Mouse (Mus musculus) embryo, embryonic 10 days (tissue): ENCODE measurements at regions not wholly inside any gene's neighbourhood (a gene's known extent, or its start where the extent isn't known, plus 50 kb on each side); places are given as distances from the start of the nearest gene placed in this dataset.
"Not testable (repeated sequence)": the region's sequence is repeated elsewhere in the genome, so short reads cannot be mapped to it uniquely, and the experiment has no call there.

Source experiments
- DNase-seq: peaks from one replicate; pipeline ENCODE4 v3.0.0-alpha.2; 2015; ENCODE audit warnings: low spot score

DNA sequence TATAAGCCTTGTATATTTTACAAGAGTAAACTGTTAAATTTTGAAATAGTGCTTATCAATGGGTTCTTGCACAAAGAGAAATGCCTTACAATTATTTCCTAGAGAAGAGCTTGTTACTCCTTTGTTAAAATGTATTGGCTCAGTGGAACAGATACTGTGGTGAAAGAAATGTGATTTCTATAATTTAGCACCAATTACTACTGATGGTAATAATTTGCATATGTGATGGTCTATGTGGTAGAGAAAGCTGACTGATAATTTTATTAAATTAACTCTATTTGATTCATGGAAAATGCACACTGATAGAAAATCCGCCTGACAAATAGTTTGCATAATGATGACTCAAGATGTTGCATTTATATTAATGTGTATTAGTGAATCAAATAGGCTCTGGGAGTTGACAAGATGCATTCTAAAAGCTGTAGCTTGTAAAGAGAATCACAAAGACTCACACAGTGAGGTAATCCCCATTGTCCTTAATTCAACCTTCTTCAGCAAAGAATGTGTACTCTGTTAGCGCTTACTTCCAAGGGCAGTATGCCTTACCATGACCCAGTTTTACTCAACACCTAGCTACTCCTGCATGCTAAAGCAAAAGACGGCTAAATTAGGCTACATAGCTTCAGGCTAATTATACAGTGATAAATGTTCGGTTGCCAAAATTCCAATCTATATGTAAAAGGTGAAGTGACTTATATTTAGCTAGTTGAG is 329.8 kb upstream of the Cenpq start:
- no peak for DNase-seq

DNA sequence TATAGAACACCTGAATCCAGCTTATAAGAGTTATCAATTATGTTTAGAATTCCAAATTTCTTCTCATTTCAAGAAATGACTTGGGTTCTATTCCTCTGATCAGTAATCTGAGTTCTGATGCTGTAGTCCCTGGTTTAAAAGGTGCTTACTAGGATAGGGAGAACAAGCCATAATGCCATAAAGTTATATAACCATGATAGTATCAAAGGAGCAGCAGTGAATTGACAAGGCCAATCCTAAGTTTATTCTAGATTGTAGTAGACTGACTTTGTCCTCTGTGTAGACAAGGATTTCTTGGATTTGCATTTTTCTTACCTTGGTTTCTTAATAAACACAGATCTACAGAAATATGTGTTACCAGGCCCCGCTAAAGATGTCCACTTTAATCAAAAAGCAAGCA is 326.6 kb upstream of the Cenpq start:
- DNase-seq: no peak

GRCm38 (mm10) chr17:41248406-41248805 is 313.6 kb upstream of the Cenpq start:
- DNase-seq: no peak

GRCm38 (mm10) chr17:41227128-41228014 is 292.5 kb upstream of the Cenpq start:
- no peak for DNase-seq

DNA sequence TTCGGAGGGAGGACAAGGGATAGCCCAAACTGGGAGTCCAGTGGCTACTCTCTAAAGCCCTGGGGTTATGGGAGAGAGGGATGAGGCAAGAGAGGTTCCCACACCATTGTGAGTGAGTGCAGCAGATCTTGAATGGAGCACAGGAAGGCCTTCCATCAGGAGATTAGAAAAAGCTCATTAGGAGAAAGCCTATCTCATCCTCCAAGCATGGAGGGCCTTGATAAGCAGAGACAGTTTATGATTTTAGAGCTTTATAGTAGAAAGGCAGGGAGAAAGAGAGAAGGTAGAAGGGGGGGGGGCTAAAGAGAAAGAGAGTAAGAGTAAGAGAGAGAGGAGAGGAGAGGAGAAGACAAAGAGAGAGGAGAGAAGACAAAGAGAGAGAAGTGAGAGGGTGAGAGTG is 282.0 kb upstream of the Cenpq start:
- DNase-seq: no peak

DNA sequence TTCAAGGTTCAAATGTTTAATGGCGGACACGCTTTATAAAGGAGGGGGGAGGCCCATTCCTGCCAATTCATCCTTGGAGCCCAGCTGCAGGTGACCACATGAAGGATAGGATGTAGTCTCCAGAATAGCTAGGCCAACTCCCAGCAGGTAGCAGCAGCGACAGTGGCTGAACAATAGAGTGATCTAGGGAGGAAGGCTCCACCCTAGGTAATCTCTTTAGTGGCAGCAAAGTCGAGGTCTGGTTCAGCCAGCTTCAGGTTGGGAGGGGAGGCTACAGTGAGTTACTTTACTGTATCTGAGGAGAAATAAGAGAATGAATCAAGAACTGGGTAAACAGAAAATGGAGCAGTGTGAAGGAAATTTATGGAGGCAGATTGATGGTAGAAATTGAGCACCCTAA is 264.6 kb upstream of the Cenpq start:
- DNase-seq: not testable (repeated sequence)

GRCm38 (mm10) chr17:41190371-41190770 is 255.5 kb upstream of the Cenpq start:
- not testable (repeated sequence) for DNase-seq

DNA sequence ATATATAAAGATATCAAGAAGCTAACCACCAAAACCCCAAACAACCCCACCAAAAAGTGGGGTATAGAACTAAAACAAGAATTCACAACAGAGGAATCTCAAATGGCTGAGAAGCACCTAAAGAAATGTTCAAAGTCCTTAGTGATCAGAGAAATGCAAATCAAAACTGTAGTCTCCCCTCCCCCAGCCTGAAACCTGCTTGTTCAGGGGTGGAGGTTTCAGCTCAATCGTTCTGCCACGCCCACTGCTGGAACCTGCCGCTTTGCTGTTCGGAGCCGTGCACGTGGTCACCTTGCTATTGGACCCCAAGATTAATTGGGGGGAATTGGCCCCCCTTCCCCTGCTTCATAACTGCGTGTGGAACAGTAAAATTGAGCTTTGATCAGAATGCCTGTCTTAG is 251.8 kb upstream of the Cenpq start:
- DNase-seq: not testable (repeated sequence)

- DNase-seq: no peak
Observed at GRCm38 (mm10) chr17:41184751-41185150, 249.9 kb upstream of the Cenpq start.

DNA sequence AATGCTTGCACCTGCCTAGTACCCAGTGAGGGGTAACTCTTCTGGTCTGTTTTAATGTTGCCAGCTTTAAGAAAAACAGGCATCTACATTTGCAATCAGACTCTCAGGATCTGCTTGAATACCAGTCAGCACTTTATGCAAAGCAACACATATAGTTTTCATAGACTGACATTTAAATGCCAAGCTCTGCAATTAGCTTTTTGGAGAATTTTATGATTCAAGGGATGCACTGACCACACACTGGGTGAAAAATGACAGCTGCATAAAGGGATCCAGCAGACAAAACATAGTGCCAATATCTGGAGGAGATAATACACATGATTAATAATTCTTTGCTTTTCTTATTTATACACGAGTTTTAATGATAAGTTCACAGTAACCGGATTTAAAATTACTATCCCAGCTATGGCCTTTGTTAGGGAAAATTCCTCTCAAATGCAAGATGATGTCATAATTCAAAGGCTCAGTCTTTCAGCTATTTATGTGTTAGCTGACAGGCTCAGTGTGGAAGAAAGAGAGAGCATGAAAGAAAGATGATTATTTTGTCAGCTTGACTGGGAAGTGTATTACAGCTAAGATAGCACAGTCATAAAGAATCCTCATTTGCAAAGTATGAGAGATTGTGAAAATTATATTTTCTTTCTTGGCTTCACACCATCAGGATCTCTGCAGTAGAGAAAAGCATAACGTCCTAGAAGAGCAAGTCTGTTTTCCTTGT is 219.0 kb upstream of the Cenpq start:
- no peak for DNase-seq

GRCm38 (mm10) chr17:41152427-41152826 is 217.6 kb upstream of the Cenpq start:
- DNase-seq: no peak

GRCm38 (mm10) chr17:41144523-41144922 is 209.7 kb upstream of the Cenpq start:
- DNase-seq: no peak

- DNase-seq: peak; percentile 32
Observed at GRCm38 (mm10) chr17:41125582-41125981, 190.7 kb upstream of the Cenpq start.

- no peak for DNase-seq
Observed at GRCm38 (mm10) chr17:41122939-41123338, 188.1 kb upstream of the Cenpq start.

GRCm38 (mm10) chr17:41103980-41104379 is 169.1 kb upstream of the Cenpq start:
- DNase-seq: no peak

GRCm38 (mm10) chr17:41070874-41071273 is 136.0 kb upstream of the Cenpq start:
- no peak for DNase-seq
